Mouse (Mus musculus) liver, postnatal 0 days (tissue): ENCODE measurements around the gene Lclat1. TPM values are rescaled to one million over a fixed set of nuclear protein-coding genes. Genes with fewer than 3 reads are reported as not detected.

Experiments used
- ATAC-seq: fragments of 200-750 bp; cut with Nextera tagmentation; 2 replicates; pipeline ENCODE4 v1.8.0; 2017; ENCODE audit warnings: mild to moderate bottlenecking, moderate library complexity
- DNase-seq: peaks from one replicate; pipeline ENCODE4 v3.0.0-alpha.2; 2016
- H3K27ac ChIP-seq: fragments of 300-500 bp; sonication (generic); 2 replicates; pipeline ENCODE4 v1.5.1; 2014; ENCODE audit warnings: antibody characterized with exemption, moderate library complexity, mild to moderate bottlenecking, low read depth
- H3K27me3 ChIP-seq: fragments of 300-500 bp; sonication (generic); 2 replicates; pipeline ENCODE4 v1.6.1; 2014; ENCODE audit warnings: low read length, control low read depth, mixed read lengths; ENCODE audit not compliant: insufficient read depth
- H3K36me3 ChIP-seq: fragments of 300-500 bp; sonication (generic); replicated peaks from 2 replicates; pipeline ENCODE4 v1.6.1; 2014; ENCODE audit warnings: mild to moderate bottlenecking, control low read depth, low read length, moderate library complexity, mixed read lengths; ENCODE audit not compliant: insufficient read depth
- H3K4me1 ChIP-seq: fragments of 300-500 bp; sonication (generic); 2 replicates; pipeline ENCODE4 v1.6.1; 2014; ENCODE audit warnings: antibody characterized with exemption, mild to moderate bottlenecking, control low read depth; ENCODE audit not compliant: insufficient read depth
- H3K4me2 ChIP-seq: fragments of 300-500 bp; sonication (generic); 2 replicates; pipeline ENCODE4 v1.6.1; 2014; ENCODE audit warnings: low read depth, mild to moderate bottlenecking, low read length, moderate library complexity, mixed read lengths
- H3K4me3 ChIP-seq: fragments of 300-500 bp; sonication (generic); 2 replicates; pipeline ENCODE4 v1.5.1; 2014; ENCODE audit warnings: low read depth, low read length
- H3K9ac ChIP-seq: fragments of 300-500 bp; sonication (generic); replicated peaks from 2 replicates; pipeline ENCODE4 v1.6.1; 2014; ENCODE audit warnings: mild to moderate bottlenecking, moderate library complexity
- H3K9me3 ChIP-seq: fragments of 300-500 bp; sonication (generic); 2 replicates; pipeline ENCODE4 v1.6.1; 2016; ENCODE audit warnings: mild to moderate bottlenecking, control low read depth, low read length, mixed read lengths
- CTCF ChIP-seq: sonication (generic); IDR thresholded peaks from 2 replicates; pipeline ENCODE4 v1.5.1; 2016; ENCODE audit warnings: antibody characterized with exemption, low read depth
- EP300 ChIP-seq: IDR thresholded peaks from 2 replicates; pipeline ENCODE4 v1.6.1; 2016; ENCODE audit warnings: antibody characterized with exemption, low read depth, mild to moderate bottlenecking
- WGBS: fragments of 180-500 bp; shearing (Covaris S2); extraction: QIAGEN DNeasy Blood & Tissue Kit; methylation state at CpG from one replicate; pipeline ENCODE4 v1.1.7; 2014; ENCODE audit not compliant: insufficient replicate concordance; 5-methylcytosine and 5-hydroxymethylcytosine counted together
- polyA plus RNA-seq: library from polyadenylated mRNA; unstranded; fragments of >200 nt; fragmentation: Nextera tagmentation; extraction: Ambion mirVana; gene quantifications from 2 replicates; pipeline ENCODE4 v1.2.1, GENCODE M21; 2015

Gene Lclat1
- polyA plus RNA-seq, 1 experiment from 2014 or later, result 2.5 TPM

DNA sequence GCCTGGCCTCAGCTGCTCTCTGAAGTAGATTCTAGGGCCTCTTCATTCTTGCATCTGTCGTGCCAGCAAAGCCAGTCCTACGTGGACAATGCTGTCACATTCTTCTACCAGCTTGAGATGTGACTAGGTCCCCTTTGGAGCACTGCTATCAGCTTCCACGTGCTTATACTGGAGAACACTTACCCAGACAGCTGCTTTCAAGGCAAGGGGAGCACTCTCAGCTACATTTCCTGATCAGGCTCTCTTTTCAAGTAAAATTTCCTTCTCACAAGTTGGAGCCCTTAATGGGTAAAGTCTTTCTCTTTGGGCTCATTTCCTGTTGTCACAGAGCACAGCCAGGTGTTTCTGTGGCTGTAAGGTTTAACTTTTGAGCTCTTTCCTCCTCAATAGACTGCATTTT lies 55.8 kb downstream of the Lclat1 start:
- no peak overlapping the region for H3K27ac ChIP-seq
- whole genome bisulfite sequencing, result 52% methylated on average over 3 of the region's 3 CpGs
- H3K27me3 ChIP-seq, result no peaks in the 10 kb centered on the region
- TF ChIP-seq CTCF, result no peak
- no peak for TF ChIP-seq EP300
- ATAC-seq (no peak), DNase-seq (no peak)
- H3K9me3 ChIP-seq, result no peaks in the 10 kb centered on the region
- no peak overlapping the region for H3K4me2 ChIP-seq
- peaks cover 7% of the 10 kb centered on the region; the same call in 1 of the 2 replicates for H3K36me3 ChIP-seq
- H3K4me3 ChIP-seq, result no peak overlapping the region
- H3K9ac ChIP-seq, result no peak overlapping the region
- no peaks in the 10 kb centered on the region for H3K4me1 ChIP-seq

DNA sequence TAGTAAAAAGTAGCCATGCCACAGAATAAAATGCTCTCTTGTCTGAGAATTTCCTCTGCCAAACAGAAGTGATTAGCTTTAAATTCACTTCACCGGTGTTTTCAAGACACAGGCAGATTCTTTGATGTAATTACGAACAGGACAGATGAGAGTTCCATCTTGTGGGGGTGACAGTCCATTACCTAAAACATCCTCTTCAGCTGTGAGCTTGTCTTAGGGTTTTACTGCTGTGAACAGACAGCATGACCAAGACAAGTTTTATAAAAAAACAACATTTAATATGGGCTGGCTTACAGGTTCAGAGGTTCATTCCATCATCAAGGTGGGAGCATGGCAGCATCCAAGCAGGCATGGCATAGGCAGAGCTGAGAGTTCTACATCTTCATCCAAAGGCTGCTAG lies 56.3 kb downstream of the Lclat1 start:
- H3K4me3 ChIP-seq, result no peak overlapping the region
- ATAC-seq (no peak), DNase-seq (no peak)
- H3K36me3 ChIP-seq, result peaks cover 7% of the 10 kb centered on the region; the same call in 1 of the 2 replicates
- no peaks in the 10 kb centered on the region for H3K4me1 ChIP-seq
- no peak overlapping the region for H3K27ac ChIP-seq
- H3K9ac ChIP-seq, result no peak overlapping the region
- TF ChIP-seq EP300, result no peak
- no peak for TF ChIP-seq CTCF
- H3K27me3 ChIP-seq, result no peaks in the 10 kb centered on the region
- no peaks in the 10 kb centered on the region for H3K9me3 ChIP-seq
- no peak overlapping the region for H3K4me2 ChIP-seq
- WGBS, result 85% methylated on average over 2 of the region's 2 CpGs

GRCm38 (mm10) chr17:73169461-73169860 lies 61.7 kb downstream of the Lclat1 start:
- no peak overlapping the region for H3K9ac ChIP-seq
- no peaks in the 10 kb centered on the region for H3K4me1 ChIP-seq
- no peak for TF ChIP-seq CTCF
- TF ChIP-seq EP300, result no peak
- no peak overlapping the region for H3K4me2 ChIP-seq
- no peak for ATAC-seq
- no peak overlapping the region for H3K4me3 ChIP-seq
- no peaks in the 10 kb centered on the region for H3K9me3 ChIP-seq
- no peaks in the 10 kb centered on the region for H3K27me3 ChIP-seq
- 87% methylated on average over 7 of the region's 7 CpGs for WGBS
- H3K27ac ChIP-seq, result no peak overlapping the region
- H3K36me3 ChIP-seq, result 0 out of 2 replicates have a peak, but pooled peaks cover 3% of the 10 kb centered on the region
- DNase-seq, result no peak

GRCm38 (mm10) chr17:73170141-73170540 lies 62.4 kb downstream of the Lclat1 start:
- H3K4me1 ChIP-seq, result no peaks in the 10 kb centered on the region
- H3K4me2 ChIP-seq, result no peak overlapping the region
- H3K9me3 ChIP-seq, result no peaks in the 10 kb centered on the region
- TF ChIP-seq EP300 (no peak), CTCF (no peak)
- no peak overlapping the region for H3K9ac ChIP-seq
- no peak overlapping the region for H3K4me3 ChIP-seq
- no peak overlapping the region for H3K27ac ChIP-seq
- 81% methylated on average over 5 of the region's 5 CpGs for WGBS
- ATAC-seq, result no peak
- no peaks in the 10 kb centered on the region for H3K36me3 ChIP-seq
- no peak for DNase-seq
- H3K27me3 ChIP-seq, result no peaks in the 10 kb centered on the region

DNA sequence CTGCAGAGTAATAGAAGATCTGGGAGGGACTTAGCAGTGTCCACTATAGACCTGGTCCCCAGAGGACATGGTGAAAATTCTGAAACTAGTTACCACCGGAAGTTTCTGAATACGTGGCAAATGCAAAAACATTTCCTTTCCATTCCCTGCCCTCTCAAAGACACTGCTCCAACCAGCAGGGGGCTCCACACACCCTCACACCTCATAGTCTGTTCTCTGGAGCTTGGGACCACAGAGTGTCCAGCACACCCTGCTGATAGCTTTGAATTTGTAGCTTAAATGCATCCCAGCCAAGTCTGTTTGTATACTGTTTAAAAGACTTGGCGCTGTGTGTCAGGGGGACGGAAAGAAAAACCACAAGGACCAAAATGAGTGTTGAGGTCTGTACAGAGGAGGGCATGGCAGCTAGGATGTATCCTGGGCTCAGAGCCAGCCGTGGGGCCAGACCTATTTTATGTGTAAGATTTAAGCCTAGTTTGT lies 66.3 kb downstream of the Lclat1 start:
- Histone ChIP-seq H3K36me3 (no peaks in the 10 kb centered on the region), H3K4me3 (no peak overlapping the region), H3K9ac (no peak overlapping the region), H3K4me2 (no peak overlapping the region), H3K4me1 (no peaks in the 10 kb centered on the region), H3K9me3 (no peaks in the 10 kb centered on the region), H3K27me3 (no peaks in the 10 kb centered on the region), H3K27ac (no peak overlapping the region)
- TF ChIP-seq CTCF (peak; percentile 77), EP300 (no peak)
- ATAC-seq (peak; percentile 33; the same call in 1 of the 2 replicates), DNase-seq (peak; percentile 72)
- 59% methylated on average over 5 of the region's 5 CpGs for WGBS

GRCm38 (mm10) chr17:73175720-73176119 lies 67.9 kb downstream of the Lclat1 start:
- Histone ChIP-seq H3K36me3 (no peaks in the 10 kb centered on the region), H3K9me3 (no peaks in the 10 kb centered on the region), H3K4me1 (no peaks in the 10 kb centered on the region), H3K27ac (no peak overlapping the region), H3K27me3 (no peaks in the 10 kb centered on the region), H3K4me3 (no peak overlapping the region), H3K4me2 (no peak overlapping the region), H3K9ac (no peak overlapping the region)
- TF ChIP-seq EP300, result no peak
- 69% methylated on average over 5 of the region's 5 CpGs for WGBS
- no peak for DNase-seq
- ATAC-seq, result no peak

DNA sequence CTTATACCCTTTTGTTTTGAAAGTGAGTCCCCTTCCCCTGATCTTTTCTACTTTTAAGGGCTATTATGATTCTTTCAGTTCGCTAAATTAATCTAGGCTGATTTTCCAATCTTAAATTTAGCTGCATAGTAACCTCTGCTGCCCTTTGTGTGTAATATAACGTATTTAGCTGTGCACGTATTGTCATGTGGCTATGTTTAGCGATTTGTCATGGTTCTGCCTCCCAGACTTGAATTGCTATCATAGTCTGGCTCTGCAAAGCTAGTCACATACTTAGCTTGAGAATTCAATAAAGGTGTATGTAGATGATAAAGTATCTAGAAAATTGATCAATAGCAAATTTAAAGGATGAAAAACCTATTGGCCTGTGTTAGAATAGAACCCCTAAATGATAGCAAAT lies 69.3 kb downstream of the Lclat1 start:
- Histone ChIP-seq H3K27me3 (no peaks in the 10 kb centered on the region), H3K4me3 (no peak overlapping the region), H3K36me3 (no peaks in the 10 kb centered on the region), H3K27ac (no peak overlapping the region), H3K9me3 (no peaks in the 10 kb centered on the region), H3K4me2 (no peak overlapping the region), H3K4me1 (no peaks in the 10 kb centered on the region), H3K9ac (no peak overlapping the region)
- no peak for DNase-seq
- no peak for ATAC-seq
- TF ChIP-seq CTCF (no peak), EP300 (no peak)
- 81% methylated on average over 4 of the region's 4 CpGs for WGBS
